Mouse (Mus musculus) hindbrain, embryonic 16.5 days (tissue): ENCODE data around the gene Mrgprg. TPM values are rescaled to one million over a fixed set of nuclear protein-coding genes. Genes with fewer than 3 reads are reported as not detected.

Source experiments
- ATAC-seq: fragments of 200-750 bp; cut with Nextera tagmentation; 2 replicates; pipeline ENCODE4 v1.8.0; 2017; ENCODE audit warnings: moderate TSS enrichment, moderate library complexity
- H3K27ac ChIP-seq: fragments of 300-500 bp; sonication (generic); 2 replicates; pipeline ENCODE4 v1.5.1; 2014; ENCODE audit warnings: low read depth, mild to moderate bottlenecking, control low read depth, low read length, moderate library complexity
- H3K27me3 ChIP-seq: fragments of 300-500 bp; sonication (generic); replicated peaks from 2 replicates; pipeline ENCODE4 v1.6.1; 2014; ENCODE audit warnings: low read length; ENCODE audit not compliant: control insufficient read depth, insufficient read depth
- H3K36me3 ChIP-seq: fragments of 300-500 bp; sonication (generic); 2 replicates; pipeline ENCODE4 v1.6.1; 2014; ENCODE audit warnings: mild to moderate bottlenecking, low read length, moderate library complexity, mixed read lengths; ENCODE audit not compliant: control insufficient read depth, insufficient read depth
- H3K4me1 ChIP-seq: fragments of 300-500 bp; sonication (generic); 2 replicates; pipeline ENCODE4 v1.6.1; 2014; ENCODE audit warnings: low read depth, low read length; ENCODE audit not compliant: control insufficient read depth, insufficient read depth
- H3K4me2 ChIP-seq: fragments of 300-500 bp; sonication (generic); 2 replicates; pipeline ENCODE4 v1.6.1; 2014; ENCODE audit warnings: mild to moderate bottlenecking, low read length, control low read depth, moderate library complexity
- H3K4me3 ChIP-seq: fragments of 300-500 bp; sonication (generic); 2 replicates; pipeline ENCODE4 v1.5.1; 2014; ENCODE audit warnings: mild to moderate bottlenecking, low read length, control low read depth, moderate library complexity
- H3K9ac ChIP-seq: fragments of 300-500 bp; sonication (generic); 2 replicates; pipeline ENCODE4 v1.6.1; 2014; ENCODE audit warnings: low read depth, mild to moderate bottlenecking, control low read depth, low read length, moderate library complexity
- H3K9me3 ChIP-seq: fragments of 300-500 bp; sonication (generic); 2 replicates; pipeline ENCODE4 v1.6.1; 2014; ENCODE audit warnings: mild to moderate bottlenecking, low read length, moderate library complexity; ENCODE audit not compliant: control insufficient read depth
- WGBS: fragments of 180-500 bp; shearing (Covaris S2); extraction: QIAGEN DNeasy Blood & Tissue Kit; methylation state at CpG from one replicate; pipeline ENCODE4 v1.1.7; 2014; 5-methylcytosine and 5-hydroxymethylcytosine counted together
- polyA plus RNA-seq: library from polyadenylated mRNA; unstranded; fragments of >200 nt; fragmentation: Nextera tagmentation; extraction: Ambion mirVana; gene quantifications from 2 replicates; pipeline ENCODE4 v1.2.1, GENCODE M21; 2015

Gene Mrgprg
- polyA plus RNA-seq, 1 experiment from 2014 or later = not detected

- WGBS = 69% methylated on average over 3 of the region's 3 CpGs
- Histone ChIP-seq H3K36me3 (no peaks in the 10 kb centered on the region), H3K9me3 (no peaks in the 10 kb centered on the region), H3K27me3 (peaks cover 4% of the 10 kb centered on the region), H3K4me1 (peaks cover 12% of the 10 kb centered on the region), H3K27ac (no peak overlapping the region), H3K4me2 (peak overlapping the region; percentile 93; the same call in 1 of the 2 replicates), H3K4me3 (no peak overlapping the region), H3K9ac (no peak overlapping the region)
- no peak for ATAC-seq
These were observed 9.1 kb downstream of the Mrgprg start for GRCm38 (mm10) chr7:143757696-143758095.

- peak overlapping the region; percentile 45 for H3K4me3 ChIP-seq
- H3K27me3 ChIP-seq = peaks cover 4% of the 10 kb centered on the region
- H3K9ac ChIP-seq = peak overlapping the region; percentile 54
- H3K27ac ChIP-seq = no peak overlapping the region
- peak overlapping the region; percentile 93 for H3K4me2 ChIP-seq
- 1% methylated on average over 15 of the region's 15 CpGs for WGBS
- no peaks in the 10 kb centered on the region for H3K9me3 ChIP-seq
- peak; percentile 94 for ATAC-seq
- peaks cover 12% of the 10 kb centered on the region for H3K4me1 ChIP-seq
- no peaks in the 10 kb centered on the region for H3K36me3 ChIP-seq
These were observed 9.8 kb downstream of the Mrgprg start for GRCm38 (mm10) chr7:143757027-143757390.

GRCm38 (mm10) chr7:143756125-143757026, 10.4 kb downstream of the Mrgprg start, which contains the start of gene Osbpl5:
Gene Osbpl5 (minus strand): TSS chr7:143756985.
- H3K9me3 ChIP-seq = no peaks in the 10 kb centered on the region
- H3K4me2 ChIP-seq = peak within 1 kb of the TSS; percentile 93
- H3K27ac ChIP-seq = no peak within 1 kb of the TSS
- H3K36me3 ChIP-seq = no peaks in the 10 kb centered on the region
- peak within 1 kb of the TSS; percentile 45 for H3K4me3 ChIP-seq
- ATAC-seq = 0 out of 2 replicates have a peak, but pooled peaks have one; percentile 1
- H3K4me1 ChIP-seq = peaks cover 12% of the 10 kb centered on the region
- 33% methylated on average over 21 of the region's 22 CpGs for WGBS
- H3K27me3 ChIP-seq = peaks cover 4% of the 10 kb centered on the region
- H3K9ac ChIP-seq = peak within 1 kb of the TSS; percentile 54

GRCm38 (mm10) chr7:143755357-143756124, 11.3 kb downstream of the Mrgprg start:
- H3K4me3 ChIP-seq = no peak overlapping the region
- no peaks in the 10 kb centered on the region for H3K36me3 ChIP-seq
- H3K9ac ChIP-seq = no peak overlapping the region
- H3K4me2 ChIP-seq = no peak overlapping the region
- ATAC-seq = no peak
- H3K4me1 ChIP-seq = peaks cover 12% of the 10 kb centered on the region
- H3K9me3 ChIP-seq = no peaks in the 10 kb centered on the region
- H3K27ac ChIP-seq = no peak overlapping the region
- WGBS = 80% methylated on average over 9 of the region's 9 CpGs
- peaks cover 4% of the 10 kb centered on the region for H3K27me3 ChIP-seq

GRCm38 (mm10) chr7:143753990-143754715, 12.6 kb downstream of the Mrgprg start:
- no peaks in the 10 kb centered on the region for H3K9me3 ChIP-seq
- 55% methylated on average over 5 of the region's 5 CpGs for WGBS
- no peaks in the 10 kb centered on the region for H3K36me3 ChIP-seq
- H3K4me2 ChIP-seq = no peak overlapping the region
- ATAC-seq = no peak
- H3K27me3 ChIP-seq = peaks cover 4% of the 10 kb centered on the region
- peaks cover 13% of the 10 kb centered on the region for H3K4me1 ChIP-seq
- H3K27ac ChIP-seq = no peak overlapping the region
- H3K9ac ChIP-seq = no peak overlapping the region
- no peak overlapping the region for H3K4me3 ChIP-seq

- 75% methylated on average over 3 of the region's 3 CpGs for WGBS
- Histone ChIP-seq H3K4me1 (peaks cover 19% of the 10 kb centered on the region), H3K4me3 (no peak overlapping the region), H3K9me3 (no peaks in the 10 kb centered on the region), H3K4me2 (no peak overlapping the region), H3K36me3 (no peaks in the 10 kb centered on the region), H3K27ac (no peak overlapping the region), H3K9ac (no peak overlapping the region), H3K27me3 (peaks cover 4% of the 10 kb centered on the region)
- no peak for ATAC-seq
These were observed 14.2 kb downstream of the Mrgprg start for GRCm38 (mm10) chr7:143752606-143753005.

GRCm38 (mm10) chr7:143752056-143752455, 14.7 kb downstream of the Mrgprg start:
- H3K27ac ChIP-seq = no peak overlapping the region
- H3K4me3 ChIP-seq = no peak overlapping the region
- no peak for ATAC-seq
- H3K4me2 ChIP-seq = no peak overlapping the region
- peaks cover 14% of the 10 kb centered on the region for H3K4me1 ChIP-seq
- no peak overlapping the region for H3K9ac ChIP-seq
- 66% methylated on average over 4 of the region's 4 CpGs for WGBS
- no peaks in the 10 kb centered on the region for H3K36me3 ChIP-seq
- H3K9me3 ChIP-seq = no peaks in the 10 kb centered on the region
- peaks cover 4% of the 10 kb centered on the region for H3K27me3 ChIP-seq

GRCm38 (mm10) chr7:143751380-143751779, 15.4 kb downstream of the Mrgprg start:
- Histone ChIP-seq H3K36me3 (no peaks in the 10 kb centered on the region), H3K4me3 (no peak overlapping the region), H3K27me3 (peaks cover 4% of the 10 kb centered on the region), H3K4me2 (no peak overlapping the region), H3K4me1 (peaks cover 7% of the 10 kb centered on the region), H3K9me3 (no peaks in the 10 kb centered on the region), H3K9ac (no peak overlapping the region), H3K27ac (no peak overlapping the region)
- 71% methylated on average over 1 of the region's 1 CpGs for WGBS
- no peak for ATAC-seq
